Mouse (Mus musculus): ENCODE measurements at regions not wholly inside any gene's neighbourhood (a gene's known extent, or its start where the extent isn't known, plus 50 kb on each side); places are given as distances from the start of the nearest gene placed in this dataset.
A peak's percentile ranks its signal among the peaks of the same experiment; 100 is the strongest.

- Histone ChIP-seq H3K27ac (no peak overlapping the region), H3K4me3 (no peak overlapping the region), H3K9me3 (replicated peaks) (no peaks in the 10 kb centered on the region), H3K27me3 (no peaks in the 10 kb centered on the region), H3K4me1 (no peaks in the 10 kb centered on the region), H3K9ac (no peak overlapping the region), H3K36me3 (ENCODE audit: poor library complexity, severe bottlenecking) (no peaks in the 10 kb centered on the region), H3K4me2 (no peak overlapping the region)
- no peak for ATAC-seq
- WGBS = 91% methylated on average over 9 of the region's 9 CpGs
Observed at GRCm38 (mm10) chr5:51783099-51783498, 215.6 kb upstream of the Ppargc1a start.

GRCm38 (mm10) chr5:51775502-51776145 is 208.1 kb upstream of the Ppargc1a start:
- Histone ChIP-seq H3K4me1 (no peaks in the 10 kb centered on the region), H3K36me3 (ENCODE audit: poor library complexity, severe bottlenecking) (no peaks in the 10 kb centered on the region), H3K27ac (no peak overlapping the region), H3K27me3 (no peaks in the 10 kb centered on the region), H3K4me2 (no peak overlapping the region), H3K4me3 (no peak overlapping the region), H3K9ac (no peak overlapping the region), H3K9me3 (replicated peaks) (no peaks in the 10 kb centered on the region)
- ATAC-seq = no peak
- 93% methylated on average over 9 of the region's 9 CpGs for WGBS

GRCm38 (mm10) chr5:51771655-51772054 is 204.1 kb upstream of the Ppargc1a start:
- Histone ChIP-seq H3K4me2 (no peak overlapping the region), H3K27ac (no peak overlapping the region), H3K27me3 (no peaks in the 10 kb centered on the region), H3K4me1 (no peaks in the 10 kb centered on the region), H3K9ac (no peak overlapping the region), H3K4me3 (no peak overlapping the region), H3K9me3 (replicated peaks) (no peaks in the 10 kb centered on the region), H3K36me3 (ENCODE audit: poor library complexity, severe bottlenecking) (no peaks in the 10 kb centered on the region)
- peak; percentile 70; the same call in 1 of the 2 replicates for ATAC-seq
- WGBS = 69% methylated on average over 2 of the region's 2 CpGs

GRCm38 (mm10) chr5:51766111-51766510 is 198.6 kb upstream of the Ppargc1a start:
- Histone ChIP-seq H3K27ac (no peak overlapping the region), H3K36me3 (ENCODE audit: poor library complexity, severe bottlenecking) (no peaks in the 10 kb centered on the region), H3K9ac (no peak overlapping the region), H3K4me2 (no peak overlapping the region), H3K4me3 (no peak overlapping the region), H3K9me3 (replicated peaks) (no peaks in the 10 kb centered on the region), H3K27me3 (no peaks in the 10 kb centered on the region), H3K4me1 (no peaks in the 10 kb centered on the region)
- no peak for ATAC-seq
- 92% methylated on average over 3 of the region's 3 CpGs for WGBS

GRCm38 (mm10) chr5:51764416-51764815 is 196.9 kb upstream of the Ppargc1a start:
- Histone ChIP-seq H3K9ac (no peak overlapping the region), H3K36me3 (ENCODE audit: poor library complexity, severe bottlenecking) (no peaks in the 10 kb centered on the region), H3K4me2 (no peak overlapping the region), H3K4me3 (no peak overlapping the region), H3K9me3 (replicated peaks) (no peaks in the 10 kb centered on the region), H3K27ac (no peak overlapping the region), H3K4me1 (no peaks in the 10 kb centered on the region), H3K27me3 (no peaks in the 10 kb centered on the region)
- WGBS = 94% methylated on average over 7 of the region's 7 CpGs
- no peak for ATAC-seq

GRCm38 (mm10) chr5:51763599-51763998 is 196.1 kb upstream of the Ppargc1a start:
- H3K4me1 ChIP-seq = no peaks in the 10 kb centered on the region
- no peaks in the 10 kb centered on the region for H3K9me3 ChIP-seq (replicated peaks)
- H3K4me3 ChIP-seq = no peak overlapping the region
- no peak for ATAC-seq
- no peaks in the 10 kb centered on the region for H3K27me3 ChIP-seq
- no peak overlapping the region for H3K9ac ChIP-seq
- WGBS = 66% methylated on average over 7 of the region's 7 CpGs
- no peak overlapping the region for H3K27ac ChIP-seq
- H3K36me3 ChIP-seq (ENCODE audit: poor library complexity, severe bottlenecking) = no peaks in the 10 kb centered on the region
- no peak overlapping the region for H3K4me2 ChIP-seq

- Histone ChIP-seq H3K27me3 (no peaks in the 10 kb centered on the region), H3K9ac (no peak overlapping the region), H3K4me2 (no peak overlapping the region), H3K9me3 (replicated peaks) (no peaks in the 10 kb centered on the region), H3K36me3 (ENCODE audit: poor library complexity, severe bottlenecking) (no peaks in the 10 kb centered on the region), H3K27ac (no peak overlapping the region), H3K4me3 (no peak overlapping the region), H3K4me1 (no peaks in the 10 kb centered on the region)
- 55% methylated on average over 3 of the region's 3 CpGs for WGBS
- ATAC-seq = no peak
Observed at GRCm38 (mm10) chr5:51762352-51762751, 194.8 kb upstream of the Ppargc1a start.

- peak; percentile 76; the same call in 1 of the 2 replicates for ATAC-seq
- 77% methylated on average over 2 of the region's 2 CpGs for whole genome bisulfite sequencing
Observed at GRCm38 (mm10) chr5:51758289-51758688, 190.8 kb upstream of the Ppargc1a start.

GRCm38 (mm10) chr5:51757864-51758263 is 190.3 kb upstream of the Ppargc1a start:
- no peaks in the 10 kb centered on the region for H3K36me3 ChIP-seq (ENCODE audit: poor library complexity, severe bottlenecking)
- H3K9ac ChIP-seq = no peak overlapping the region
- H3K4me3 ChIP-seq = no peak overlapping the region
- ATAC-seq = peak; percentile 71
- 50% methylated on average over 2 of the region's 2 CpGs for WGBS
- no peaks in the 10 kb centered on the region for H3K4me1 ChIP-seq
- H3K27ac ChIP-seq = no peak overlapping the region
- H3K27me3 ChIP-seq = no peaks in the 10 kb centered on the region
- no peak overlapping the region for H3K4me2 ChIP-seq
- no peaks in the 10 kb centered on the region for H3K9me3 ChIP-seq (replicated peaks)

More at GRCm38 (mm10) chr5:51758289-51758688, 190.8 kb upstream of the Ppargc1a start:
- no peak overlapping the region for H3K4me3 ChIP-seq
- H3K36me3 ChIP-seq (ENCODE audit: poor library complexity, severe bottlenecking) = no peaks in the 10 kb centered on the region
- H3K27ac ChIP-seq = no peak overlapping the region
- H3K4me2 ChIP-seq = no peak overlapping the region
- no peaks in the 10 kb centered on the region for H3K4me1 ChIP-seq
- H3K9me3 ChIP-seq (replicated peaks) = no peaks in the 10 kb centered on the region
- H3K27me3 ChIP-seq = no peaks in the 10 kb centered on the region
- H3K9ac ChIP-seq = no peak overlapping the region

GRCm38 (mm10) chr5:51752024-51752423 is 184.5 kb upstream of the Ppargc1a start:
- H3K9ac ChIP-seq = no peak overlapping the region
- no peak overlapping the region for H3K4me3 ChIP-seq
- H3K4me1 ChIP-seq = no peaks in the 10 kb centered on the region
- ATAC-seq = no peak
- no peaks in the 10 kb centered on the region for H3K36me3 ChIP-seq (ENCODE audit: poor library complexity, severe bottlenecking)
- H3K4me2 ChIP-seq = no peak overlapping the region
- H3K27ac ChIP-seq = no peak overlapping the region
- 79% methylated on average over 4 of the region's 4 CpGs for WGBS
- no peaks in the 10 kb centered on the region for H3K27me3 ChIP-seq
- H3K9me3 ChIP-seq (replicated peaks) = no peaks in the 10 kb centered on the region

- no peak overlapping the region for H3K9ac ChIP-seq
- no peaks in the 10 kb centered on the region for H3K9me3 ChIP-seq (replicated peaks)
- H3K27me3 ChIP-seq = no peaks in the 10 kb centered on the region
- H3K36me3 ChIP-seq (ENCODE audit: poor library complexity, severe bottlenecking) = no peaks in the 10 kb centered on the region
- no peak overlapping the region for H3K4me3 ChIP-seq
- WGBS = 90% methylated on average over 8 of the region's 8 CpGs
- no peak for ATAC-seq
- no peak overlapping the region for H3K4me2 ChIP-seq
- H3K4me1 ChIP-seq = no peaks in the 10 kb centered on the region
- H3K27ac ChIP-seq = no peak overlapping the region
Observed at GRCm38 (mm10) chr5:51750456-51750855, 182.9 kb upstream of the Ppargc1a start.

- Histone ChIP-seq H3K9me3 (replicated peaks) (no peaks in the 10 kb centered on the region), H3K27me3 (no peaks in the 10 kb centered on the region), H3K4me1 (no peaks in the 10 kb centered on the region), H3K27ac (no peak overlapping the region), H3K36me3 (ENCODE audit: poor library complexity, severe bottlenecking) (no peaks in the 10 kb centered on the region), H3K4me3 (no peak overlapping the region), H3K4me2 (no peak overlapping the region), H3K9ac (no peak overlapping the region)
- no peak for ATAC-seq
- 96% methylated on average over 8 of the region's 8 CpGs for WGBS
Observed at GRCm38 (mm10) chr5:51740893-51741292, 173.4 kb upstream of the Ppargc1a start.

- H3K4me3 ChIP-seq = no peak overlapping the region
- H3K9ac ChIP-seq = no peak overlapping the region
- H3K9me3 ChIP-seq (replicated peaks) = no peaks in the 10 kb centered on the region
- no peaks in the 10 kb centered on the region for H3K27me3 ChIP-seq
- H3K36me3 ChIP-seq (ENCODE audit: poor library complexity, severe bottlenecking) = no peaks in the 10 kb centered on the region
- no peak for ATAC-seq
- no peak overlapping the region for H3K27ac ChIP-seq
- H3K4me2 ChIP-seq = no peak overlapping the region
- WGBS = 25% methylated on average over 1 of the region's 1 CpGs
- H3K4me1 ChIP-seq = no peaks in the 10 kb centered on the region
Observed at GRCm38 (mm10) chr5:51730241-51730640, 162.7 kb upstream of the Ppargc1a start.

All from forebrain, embryonic 13.5 days (tissue).